Mouse (Mus musculus) forebrain, embryonic 14.5 days (tissue): ENCODE results near the gene Trpm1. TPM values are rescaled to one million over a fixed set of nuclear protein-coding genes. Genes with fewer than 3 reads are reported as not detected.
"Not testable (repeated sequence)": the region's sequence is repeated elsewhere in the genome, so short reads cannot be mapped to it uniquely, and the experiment has no call there.

Source experiments
- ATAC-seq: fragments of 200-750 bp; cut with Nextera tagmentation; 2 replicates; pipeline ENCODE4 v1.8.0; 2017; ENCODE audit warnings: mild to moderate bottlenecking, moderate library complexity
- DNase-seq: peaks from one replicate; pipeline ENCODE4 v3.0.0-alpha.2; 2015; ENCODE audit warnings: low spot score
- H3K27ac ChIP-seq: fragments of 300-500 bp; sonication (generic); 2 replicates; pipeline ENCODE4 v1.5.1; 2014; ENCODE audit warnings: low read depth, mild to moderate bottlenecking, control low read depth, low read length, moderate library complexity
- H3K27me3 ChIP-seq: fragments of 300-500 bp; sonication (generic); replicated peaks from 2 replicates; pipeline ENCODE4 v1.6.1; 2014; ENCODE audit warnings: low read length, control low read depth, mixed read lengths; ENCODE audit not compliant: control insufficient read depth, insufficient read depth
- H3K36me3 ChIP-seq: fragments of 300-500 bp; sonication (generic); 2 replicates; pipeline ENCODE4 v1.6.1; 2014; ENCODE audit warnings: low read length, control low read depth; ENCODE audit not compliant: control insufficient read depth, insufficient read depth
- H3K4me1 ChIP-seq: fragments of 300-500 bp; sonication (generic); 2 replicates; pipeline ENCODE4 v1.6.1; 2014; ENCODE audit warnings: antibody characterized with exemption, low read length, control low read depth; ENCODE audit not compliant: control insufficient read depth, insufficient read depth
- H3K4me2 ChIP-seq: fragments of 300-500 bp; sonication (generic); 2 replicates; pipeline ENCODE4 v1.6.1; 2014; ENCODE audit warnings: mild to moderate bottlenecking, control low read depth, low read length
- H3K4me3 ChIP-seq: fragments of 300-500 bp; sonication (generic); 2 replicates; pipeline ENCODE4 v1.5.1; 2014; ENCODE audit warnings: low read depth, low read length, control low read depth
- H3K9ac ChIP-seq: fragments of 300-500 bp; sonication (generic); 2 replicates; pipeline ENCODE4 v1.6.1; 2014; ENCODE audit warnings: mild to moderate bottlenecking, low read length, control low read depth, moderate library complexity
- H3K9me3 ChIP-seq: fragments of 300-500 bp; sonication (generic); replicated peaks from 2 replicates; pipeline ENCODE4 v1.6.1; 2016; ENCODE audit warnings: low read length, control low read depth, mixed read lengths; ENCODE audit not compliant: control insufficient read depth
- WGBS: fragments of 180-500 bp; shearing (Covaris S2); extraction: QIAGEN DNeasy Blood & Tissue Kit; methylation state at CpG from one replicate; pipeline ENCODE4 v1.1.7; 2014; 5-methylcytosine and 5-hydroxymethylcytosine counted together
- polyA plus RNA-seq: library from polyadenylated mRNA; unstranded; fragments of >200 nt; fragmentation: Nextera tagmentation; extraction: Ambion mirVana; gene quantifications from 2 replicates; pipeline ENCODE4 v1.2.1, GENCODE M21; 2014

Gene Trpm1
- 0.11 and 0.49 TPM in 2 replicates for polyA plus RNA-seq

GRCm38 (mm10) chr7:64153535-64153934 lies at the start of gene Trpm1:
Trpm1 (plus strand) TSS chr7:64153835.
- Histone ChIP-seq H3K4me2 (no peak within 1 kb of the TSS), H3K27ac (no peak within 1 kb of the TSS), H3K9me3 (no peaks in the 10 kb centered on the region), H3K4me3 (no peak within 1 kb of the TSS), H3K27me3 (no peaks in the 10 kb centered on the region), H3K4me1 (peaks cover 4% of the 10 kb centered on the region; the same call in 1 of the 2 replicates), H3K9ac (no peak within 1 kb of the TSS), H3K36me3 (no peaks in the 10 kb centered on the region)
- ATAC-seq (no peak), DNase-seq (no peak)
- 97% methylated on average over 2 of the region's 2 CpGs for WGBS

DNA sequence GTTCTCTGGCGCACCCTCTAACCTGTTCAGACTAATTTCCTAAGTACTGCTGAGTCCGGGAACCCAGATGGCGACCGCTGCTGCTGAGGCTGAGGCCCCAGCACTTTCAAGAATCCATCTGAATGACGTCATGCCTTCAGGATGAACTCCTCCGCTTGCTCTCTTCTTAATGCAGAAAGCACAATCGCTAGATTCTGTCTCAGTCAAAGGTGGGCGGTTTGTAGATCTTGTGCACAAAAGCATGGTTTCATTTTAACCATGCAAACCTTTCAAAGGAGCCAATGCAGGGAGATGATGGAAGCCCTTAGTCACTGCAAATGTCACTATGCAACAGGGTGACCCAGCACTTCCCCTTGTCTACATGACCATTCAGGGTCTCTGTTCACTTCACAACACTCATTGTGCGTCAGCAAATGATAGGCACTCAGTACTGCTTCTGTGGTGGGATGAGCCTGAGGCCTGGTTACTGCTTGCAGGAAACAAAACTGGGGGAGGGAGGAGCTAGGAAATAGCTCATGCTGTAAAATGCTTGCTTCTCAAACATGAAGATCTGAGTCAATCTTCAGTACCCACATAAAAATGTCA lies 31.4 kb upstream of the Trpm1 start:
- H3K36me3 ChIP-seq: no peaks in the 10 kb centered on the region
- H3K9me3 ChIP-seq: no peaks in the 10 kb centered on the region
- ATAC-seq (no peak), DNase-seq (no peak)
- H3K4me2 ChIP-seq: no peak overlapping the region
- H3K4me1 ChIP-seq: no peaks in the 10 kb centered on the region
- H3K9ac ChIP-seq: no peak overlapping the region
- H3K4me3 ChIP-seq: no peak overlapping the region
- WGBS: 86% methylated on average over 9 of the region's 9 CpGs
- H3K27ac ChIP-seq: no peak overlapping the region
- H3K27me3 ChIP-seq: no peaks in the 10 kb centered on the region

DNA sequence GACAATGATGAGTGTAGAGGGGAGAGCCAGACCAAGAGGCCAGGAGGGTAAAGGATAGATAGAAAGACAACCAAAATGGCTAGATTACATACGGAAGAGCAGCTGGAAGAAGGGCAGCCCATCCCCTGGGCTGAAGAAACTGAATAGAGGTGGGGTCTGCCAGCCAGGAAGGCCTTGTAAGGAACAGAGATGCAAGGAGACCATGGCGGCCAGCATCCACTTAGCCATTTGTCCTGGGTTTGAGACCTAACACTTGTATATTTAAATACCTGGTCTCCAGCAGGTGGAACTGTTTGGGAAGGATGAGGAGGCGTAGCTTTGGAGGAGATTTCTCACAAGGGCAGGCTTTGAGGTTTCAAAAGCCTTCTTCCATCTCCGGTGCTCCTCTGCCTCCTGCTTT lies 29.9 kb upstream of the Trpm1 start:
- DNase-seq (no peak), ATAC-seq (no peak)
- no peak overlapping the region for H3K27ac ChIP-seq
- no peak overlapping the region for H3K4me3 ChIP-seq
- no peaks in the 10 kb centered on the region for H3K27me3 ChIP-seq
- H3K36me3 ChIP-seq: no peaks in the 10 kb centered on the region
- H3K9ac ChIP-seq: no peak overlapping the region
- no peaks in the 10 kb centered on the region for H3K9me3 ChIP-seq
- H3K4me1 ChIP-seq: no peaks in the 10 kb centered on the region
- 89% methylated on average over 4 of the region's 4 CpGs for WGBS
- no peak overlapping the region for H3K4me2 ChIP-seq

GRCm38 (mm10) chr7:64125994-64126393 lies 27.6 kb upstream of the Trpm1 start:
- 87% methylated on average over 8 of the region's 9 CpGs for WGBS
- H3K27me3 ChIP-seq, H3K4me2 ChIP-seq, DNase-seq, H3K9ac ChIP-seq, H3K4me3 ChIP-seq, H3K4me1 ChIP-seq, ATAC-seq, H3K27ac ChIP-seq, H3K36me3 ChIP-seq, H3K9me3 ChIP-seq: not testable (repeated sequence)

- no peak overlapping the region for H3K4me3 ChIP-seq
- no peaks in the 10 kb centered on the region for H3K9me3 ChIP-seq
- DNase-seq (no peak), ATAC-seq (no peak)
- no peaks in the 10 kb centered on the region for H3K27me3 ChIP-seq
- H3K4me2 ChIP-seq: no peak overlapping the region
- WGBS: 87% methylated on average over 2 of the region's 2 CpGs
- H3K27ac ChIP-seq: no peak overlapping the region
- no peak overlapping the region for H3K9ac ChIP-seq
- no peaks in the 10 kb centered on the region for H3K36me3 ChIP-seq
- no peaks in the 10 kb centered on the region for H3K4me1 ChIP-seq
Observed at GRCm38 (mm10) chr7:64139866-64140265, 13.8 kb upstream of the Trpm1 start.

DNA sequence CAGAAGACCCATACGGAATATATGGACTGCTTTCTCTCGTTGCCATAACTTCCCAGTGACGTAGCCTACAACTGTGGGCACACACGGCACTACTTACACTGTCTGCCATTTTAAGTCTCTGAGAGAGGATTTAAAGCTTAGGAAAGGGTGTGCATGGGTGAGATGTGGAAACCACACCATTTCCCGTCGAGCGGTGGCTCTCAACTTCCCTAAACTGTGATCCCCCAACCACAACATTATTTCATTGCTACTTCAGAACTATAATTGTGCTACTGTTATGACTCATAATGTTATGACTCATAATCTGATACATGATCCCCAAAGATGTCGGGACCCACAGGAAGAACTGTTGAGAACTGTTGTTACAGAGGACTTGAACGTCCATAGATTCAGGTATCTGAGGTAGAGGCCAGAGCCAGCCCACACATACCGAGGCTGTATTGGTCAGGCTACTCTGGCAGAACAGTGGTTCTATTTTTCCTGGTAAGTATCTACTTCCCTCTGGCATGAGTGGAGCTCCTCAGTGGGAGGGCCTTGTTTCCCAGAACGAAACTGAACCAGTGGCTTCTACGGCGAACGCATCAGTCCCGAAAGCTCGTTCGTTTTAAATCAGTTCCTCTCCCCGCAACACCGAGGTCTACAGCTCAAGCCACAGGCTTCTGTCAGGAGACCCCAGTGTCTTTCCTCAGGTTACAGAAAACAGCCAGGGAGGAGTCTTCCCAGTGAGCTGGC lies 12.2 kb upstream of the Trpm1 start:
- Histone ChIP-seq H3K4me2 (no peak overlapping the region), H3K4me3 (no peak overlapping the region), H3K4me1 (no peaks in the 10 kb centered on the region), H3K27ac (no peak overlapping the region), H3K9ac (no peak overlapping the region), H3K27me3 (no peaks in the 10 kb centered on the region), H3K9me3 (no peaks in the 10 kb centered on the region), H3K36me3 (no peaks in the 10 kb centered on the region)
- ATAC-seq (no peak), DNase-seq (no peak)
- WGBS: 94% methylated on average over 19 of the region's 19 CpGs

GRCm38 (mm10) chr7:64149337-64149736 lies 4.3 kb upstream of the Trpm1 start:
- no peak for DNase-seq
- no peak for ATAC-seq

GRCm38 (mm10) chr7:64149747-64150146 lies 3.9 kb upstream of the Trpm1 start:
- ATAC-seq: no peak
- Histone ChIP-seq H3K27ac (no peak overlapping the region), H3K4me1 (no peaks in the 10 kb centered on the region), H3K4me2 (no peak overlapping the region), H3K27me3 (no peaks in the 10 kb centered on the region), H3K9me3 (no peaks in the 10 kb centered on the region), H3K4me3 (no peak overlapping the region), H3K9ac (no peak overlapping the region), H3K36me3 (no peaks in the 10 kb centered on the region)
- 27% methylated on average over 2 of the region's 2 CpGs for WGBS
- no peak for DNase-seq

More at GRCm38 (mm10) chr7:64149337-64149736, 4.3 kb upstream of the Trpm1 start:
- no peak overlapping the region for H3K27ac ChIP-seq
- WGBS: 43% methylated on average over 2 of the region's 2 CpGs
- H3K9me3 ChIP-seq: no peaks in the 10 kb centered on the region
- H3K9ac ChIP-seq: no peak overlapping the region
- H3K4me1 ChIP-seq: no peaks in the 10 kb centered on the region
- no peak overlapping the region for H3K4me2 ChIP-seq
- no peak overlapping the region for H3K4me3 ChIP-seq
- H3K27me3 ChIP-seq: no peaks in the 10 kb centered on the region
- no peaks in the 10 kb centered on the region for H3K36me3 ChIP-seq

GRCm38 (mm10) chr7:64150436-64151080 lies 3.1 kb upstream of the Trpm1 start:
- WGBS: 77% methylated on average over 6 of the region's 6 CpGs
- Histone ChIP-seq H3K4me1 (no peaks in the 10 kb centered on the region), H3K27me3 (no peaks in the 10 kb centered on the region), H3K27ac (no peak overlapping the region), H3K4me2 (no peak overlapping the region), H3K4me3 (no peak overlapping the region), H3K9me3 (no peaks in the 10 kb centered on the region), H3K36me3 (no peaks in the 10 kb centered on the region), H3K9ac (no peak overlapping the region)
- DNase-seq: no peak
- ATAC-seq: no peak
